Mouse (Mus musculus) E14TG2a.4 (cell line): Measurements from ENCODE around the gene Shisa8.

Experiments used
- CTCF ChIP-seq: conservative IDR thresholded peaks from 2 replicates; pipeline ENCODE4 v1.5.1; 2014; ENCODE audit warnings: low read length
- POU5F1 ChIP-seq: IDR thresholded peaks from 2 replicates; pipeline ENCODE4 v1.6.1; 2014; ENCODE audit warnings: low read length, borderline replicate concordance

- peak; percentile 70 for TF ChIP-seq CTCF
- no peak for TF ChIP-seq POU5F1
These were observed 30.3 kb downstream of the Shisa8 start for GRCm38 (mm10) chr15:82182311-82182710.
